Mouse (Mus musculus) ES-Bruce4 (cell line): ENCODE measurements around the gene Ddx56.

Source experiments
- CTCF ChIP-seq: IDR thresholded peaks from one replicate; pipeline ENCODE4 v1.8.1; 2011; ENCODE audit warnings: low read depth, low read length
- EP300 ChIP-seq: IDR thresholded peaks from 2 replicates; pipeline ENCODE4 v1.6.1; 2011; ENCODE audit warnings: low read depth, low read length; ENCODE audit not compliant: insufficient read depth

GRCm38 (mm10) chr11:6244707-6245106 lies 22.9 kb downstream of the Ddx56 start:
- TF ChIP-seq EP300 (no peak), CTCF (no peak)
